ENCODE assay signal across 9 mouse cellular contexts in genomic region chr6:34447961-34448360, GRCm38 (mm10). TPM values are rescaled to one million over a fixed set of nuclear protein-coding genes. Genes with fewer than 3 reads are reported as not detected.
DNase-seq lines count a peak whose midpoint lies in the region; ATAC-seq lines count a peak whose summit lies in the region.
"Had no signal": no experiment of that assay in that cellular context is flagged by ENCODE, and none has a peak within 500 bp of the region (broad histone marks: within the 10 kb centered on the region; RNA-seq: fewer than 3 reads in every experiment).

No protein-coding gene starts in this region.

- no peak overlapping the region for H3K4me2 ChIP-seq in heart, embryonic 11.5 days
- H3K4me2 ChIP-seq in midbrain, embryonic 14.5 days (ENCODE audit: low read length): no peak overlapping the region
- H3K4me2 ChIP-seq: neural tube, embryonic 13.5 days had no signal

- peak; percentile 89 for DNase-seq in heart, adult 11 months
- peak; percentile 85 for DNase-seq in adrenal gland, postnatal 14 days
- DNase-seq in embryo, embryonic 9.5 days (ENCODE audit: extremely low spot score): peak; percentile 51
- peak; percentile 3 for DNase-seq in heart, postnatal 25 days (ENCODE audit: low spot score)
- peak; percentile 61 for DNase-seq in left cerebral cortex, adult 11 months (ENCODE audit: low spot score)
- DNase-seq in midbrain, embryonic 14.5 days: peak; percentile 93
- peak; percentile 84 for DNase-seq in splenic B cell, adult 2 months (ENCODE audit: low read depth, low spot score)

- H3K4me3 ChIP-seq in heart, embryonic 11.5 days (ENCODE audit: low read depth, low read length): no peak overlapping the region
- no peak overlapping the region for H3K4me3 ChIP-seq in midbrain, embryonic 14.5 days (replicated peaks; ENCODE audit: low read depth, low read length)
- H3K4me3 ChIP-seq: neural tube, embryonic 13.5 days had no signal

- H3K36me3 ChIP-seq in heart, embryonic 11.5 days (ENCODE audit: control insufficient read depth, insufficient read depth, low read length): no peaks in the 10 kb centered on the region
- H3K36me3 ChIP-seq in midbrain, embryonic 14.5 days (ENCODE audit: control insufficient read depth, insufficient read depth, low read length): no peaks in the 10 kb centered on the region
- no peaks in the 10 kb centered on the region for H3K36me3 ChIP-seq in splenic B cell, adult 2 months (ENCODE audit: control insufficient read depth, insufficient read depth, low read length, poor library complexity, severe bottlenecking)
- H3K36me3 ChIP-seq: neural tube, embryonic 13.5 days had no signal

- intact Hi-C loops in heart, postnatal 25 days (cut with DNase I): loop anchor here (2.0 to 5.0 kb wide), 2 partner anchors 76 to 155 kb away; no protein-coding TSS in a partner anchor

- H3K9ac ChIP-seq in heart, embryonic 11.5 days (ENCODE audit: low read depth, low read length): no peak overlapping the region
- no peak overlapping the region for H3K9ac ChIP-seq in midbrain, embryonic 14.5 days (replicated peaks; ENCODE audit: low read length)
- H3K9ac ChIP-seq: neural tube, embryonic 13.5 days had no signal

- WGBS in heart, embryonic 11.5 days (ENCODE audit: insufficient replicate concordance): 5% methylated on average over 2 of the region's 2 CpGs
- 7% methylated on average over 2 of the region's 2 CpGs for WGBS in midbrain, embryonic 14.5 days

- H3K4me1 ChIP-seq in heart, embryonic 11.5 days (ENCODE audit: control insufficient read depth, insufficient read depth, low read length): no peaks in the 10 kb centered on the region
- no peaks in the 10 kb centered on the region for H3K4me1 ChIP-seq in midbrain, embryonic 14.5 days (ENCODE audit: control insufficient read depth, insufficient read depth, low read length)
- H3K4me1 ChIP-seq: neural tube, embryonic 13.5 days had no signal

- no peak overlapping the region for H3K27ac ChIP-seq in heart, embryonic 11.5 days (ENCODE audit: low read depth, low read length)
- H3K27ac ChIP-seq in midbrain, embryonic 14.5 days (replicated peaks; ENCODE audit: low read depth, low read length): no peak overlapping the region
- H3K27ac ChIP-seq: neural tube, embryonic 13.5 days had no signal

- no peaks in the 10 kb centered on the region for H3K9me3 ChIP-seq in heart, embryonic 11.5 days (replicated peaks; ENCODE audit: control insufficient read depth, low read length)
- no peaks in the 10 kb centered on the region for H3K9me3 ChIP-seq in midbrain, embryonic 14.5 days (ENCODE audit: control insufficient read depth, low read length)
- H3K9me3 ChIP-seq: neural tube, embryonic 13.5 days had no signal

- ATAC-seq in heart, embryonic 11.5 days (replicated peaks; ENCODE audit: insufficient number of reproducible peaks, low FRiP score, low TSS enrichment): no peak
- ATAC-seq in midbrain, embryonic 14.5 days (ENCODE audit: low FRiP score, low TSS enrichment): no peak

- no peaks in the 10 kb centered on the region for H3K27me3 ChIP-seq in heart, embryonic 11.5 days (ENCODE audit: control insufficient read depth, insufficient read depth, low read length)
- H3K27me3 ChIP-seq in midbrain, embryonic 14.5 days (ENCODE audit: control insufficient read depth, insufficient read depth, low read length): no peaks in the 10 kb centered on the region
- no peaks in the 10 kb centered on the region for H3K27me3 ChIP-seq in splenic B cell, adult 2 months (ENCODE audit: control insufficient read depth, insufficient read depth, low read length, poor library complexity, severe bottlenecking)
- H3K27me3 ChIP-seq: neural tube, embryonic 13.5 days had no signal

RNA-seq across cellular contexts. Expression of gene Bpgm, which starts 28.0 kb away (rescaled TPM):
- polyA plus RNA-seq in heart, embryonic 11.5 days (2014; fragmentation: Nextera tagmentation; extraction: Ambion mirVana): 57.6 and 58.8 TPM in 2 replicates
- total RNA-seq in adrenal gland, postnatal 14 days (2021): 59.7 and 70.5 TPM in 2 replicates
- total RNA-seq in heart, postnatal 25 days (2021): 100 to 1,000 TPM in 1 of 2 experiments, 10 to 100 TPM in 1; 63.5 to 103 TPM
- polyA plus RNA-seq in midbrain, embryonic 14.5 days (2014; fragmentation: Nextera tagmentation; extraction: Ambion mirVana): 94.2 and 94.6 TPM in 2 replicates

RNA-seq across cellular contexts. Expression of gene Akr1b7, which starts 35.8 kb away (rescaled TPM):
- polyA plus RNA-seq in heart, embryonic 11.5 days (2014; fragmentation: Nextera tagmentation; extraction: Ambion mirVana): 0.44 TPM in 1 of 2 replicates, not detected in the other
- total RNA-seq in adrenal gland, postnatal 14 days (2021): 1,801 and 3,097 TPM in 2 replicates
- total RNA-seq in heart, postnatal 25 days (2021): not detected
- polyA plus RNA-seq in midbrain, embryonic 14.5 days (2014; fragmentation: Nextera tagmentation; extraction: Ambion mirVana): not detected in 2 replicates
- polyA plus RNA-seq: neural tube, embryonic 13.5 days had no signal

Comparison
In these comparisons a context has a peak if more than half of its experiments do, and no peak if none do; other contexts are left out.
1. DNase-seq: peak in every context shown above with its lines; median percentile 93 in midbrain, embryonic 14.5 days; 89 in heart, adult 11 months; 85 in adrenal gland, postnatal 14 days; 84 in splenic B cell, adult 2 months; 61 in left cerebral cortex, adult 11 months; 51 in embryo, embryonic 9.5 days; 3 in heart, postnatal 25 days.
2. RNA of gene Akr1b7, which starts 35.8 kb away (total RNA-seq): 1,801 to 3,097 TPM in adrenal gland, postnatal 14 days; not detected in heart, postnatal 25 days; every median in the first group is over 1,000 times any median in the second.